ENCODE assay signal across 12 mouse cellular contexts in the genomic region with DNA sequence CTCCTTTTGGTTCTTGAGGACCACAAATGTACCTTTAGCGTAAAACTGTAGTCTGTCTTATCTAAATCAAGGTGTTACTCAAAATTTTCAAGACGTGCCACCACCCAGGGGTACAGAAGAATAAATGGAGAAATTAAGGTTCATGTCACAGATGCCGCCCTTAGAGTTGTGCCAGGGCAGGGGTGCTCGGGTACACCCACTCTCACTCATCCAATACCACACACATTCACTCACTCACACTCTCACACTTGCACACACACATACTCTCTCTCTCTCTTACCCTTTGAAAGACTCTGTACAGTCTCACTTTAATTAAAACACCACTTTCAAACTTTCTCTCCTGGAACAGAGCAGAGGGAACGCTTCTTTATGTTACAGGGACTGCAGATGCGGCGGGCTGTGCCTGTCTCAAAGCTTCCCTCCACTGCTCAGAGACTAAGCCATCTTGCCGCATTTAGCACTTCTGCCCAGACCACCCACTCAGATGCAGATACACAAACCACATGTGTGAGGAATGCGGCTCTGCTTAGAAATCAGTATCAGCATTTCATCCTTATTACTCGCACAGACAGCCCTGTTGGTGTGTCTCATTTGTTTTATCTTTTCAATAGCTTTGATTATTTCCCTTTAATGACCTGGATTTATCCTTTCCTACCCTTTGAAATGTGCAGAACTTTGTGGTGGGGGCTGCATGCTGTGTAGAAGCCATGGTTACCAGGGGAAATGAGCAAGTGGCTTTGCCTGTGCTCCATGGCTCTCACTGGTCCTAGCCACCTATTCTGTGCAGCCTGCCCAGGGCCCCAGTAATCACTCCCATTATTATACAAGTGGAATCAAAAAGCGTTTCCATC.
DNase-seq lines count a peak whose midpoint lies in the region; ATAC-seq and TF ChIP-seq lines count a peak whose summit lies in the region.
"Had no signal": no experiment of that assay in that cellular context is flagged by ENCODE, and none has a peak within 500 bp of the region (broad histone marks: within the 10 kb centered on the region; RNA-seq: fewer than 3 reads in every experiment).

No protein-coding gene starts in this region.

- H3K9me3 ChIP-seq in intestine, embryonic 14.5 days (ENCODE audit: control insufficient read depth, low read length), result no peaks in the 10 kb centered on the region
- H3K9me3 ChIP-seq in intestine, postnatal 0 days (ENCODE audit: control insufficient read depth), result no peaks in the 10 kb centered on the region
- no peaks in the 10 kb centered on the region for H3K9me3 ChIP-seq in embryonic facial prominence, embryonic 13.5 days
- H3K9me3 ChIP-seq in neural tube, embryonic 13.5 days, result no peaks in the 10 kb centered on the region
- H3K9me3 ChIP-seq: megakaryocyte, embryonic 14.5 days had no signal

- peaks cover 5% of the 10 kb centered on the region; the same call in 1 of the 2 replicates for H3K4me1 ChIP-seq in intestine, embryonic 14.5 days (replicated peaks; ENCODE audit: control insufficient read depth, insufficient read depth, low read length)
- H3K4me1 ChIP-seq in intestine, postnatal 0 days (replicated peaks; ENCODE audit: control insufficient read depth, insufficient read depth, low read length), result no peaks in the 10 kb centered on the region
- peaks cover 25% of the 10 kb centered on the region for H3K4me1 ChIP-seq in embryonic facial prominence, embryonic 13.5 days
- peaks cover 15% of the 10 kb centered on the region for H3K4me1 ChIP-seq in neural tube, embryonic 13.5 days (replicated peaks)
- H3K4me1 ChIP-seq: megakaryocyte, embryonic 14.5 days had no signal

- H3K27me3 ChIP-seq in intestine, embryonic 14.5 days (replicated peaks; ENCODE audit: control insufficient read depth, insufficient read depth, low read length), result no peaks in the 10 kb centered on the region
- no peaks in the 10 kb centered on the region for H3K27me3 ChIP-seq in intestine, postnatal 0 days (replicated peaks; ENCODE audit: control insufficient read depth, insufficient read depth, low read length)
- no peaks in the 10 kb centered on the region for H3K27me3 ChIP-seq in embryonic facial prominence, embryonic 13.5 days
- H3K27me3 ChIP-seq in neural tube, embryonic 13.5 days, result no peaks in the 10 kb centered on the region
- H3K27me3 ChIP-seq: megakaryocyte, embryonic 14.5 days had no signal

- no peak for TF ChIP-seq CTCF in intestine, postnatal 0 days (IDR thresholded peaks at IDR 0.05; ENCODE audit: low read depth)

- H3K9ac ChIP-seq in intestine, embryonic 14.5 days (ENCODE audit: low read length), result no peak overlapping the region
- no peak overlapping the region for H3K9ac ChIP-seq in intestine, postnatal 0 days (ENCODE audit: low read depth, low read length)
- no peak overlapping the region for H3K9ac ChIP-seq in embryonic facial prominence, embryonic 13.5 days
- H3K9ac ChIP-seq in neural tube, embryonic 13.5 days, result no peak overlapping the region

- WGBS in intestine, embryonic 14.5 days, result 39% methylated on average over 11 of the region's 11 CpGs
- WGBS in intestine, postnatal 0 days, result 56% methylated on average over 11 of the region's 11 CpGs
- WGBS in embryonic facial prominence, embryonic 13.5 days, result 34% methylated on average over 11 of the region's 11 CpGs
- WGBS in neural tube, embryonic 13.5 days, result 35% methylated on average over 11 of the region's 11 CpGs

- no peak overlapping the region for H3K4me3 ChIP-seq in intestine, embryonic 14.5 days (ENCODE audit: low read depth, low read length)
- H3K4me3 ChIP-seq in intestine, postnatal 0 days (ENCODE audit: low read depth, low read length), result no peak overlapping the region
- H3K4me3 ChIP-seq in embryonic facial prominence, embryonic 13.5 days, result no peak overlapping the region
- H3K4me3 ChIP-seq in neural tube, embryonic 13.5 days, result no peak overlapping the region
- H3K4me3 ChIP-seq: erythroblast, embryonic 14.5 days; megakaryocyte, embryonic 14.5 days had no signal

- DNase-seq in intestine, embryonic 14.5 days (ENCODE audit: low spot score), result no peak
- peak; percentile 70 for DNase-seq in hindlimb bud, embryonic 11.5 days (ENCODE audit: extremely low spot score, low read depth, low spot score)
- no peak for DNase-seq in gastrocnemius, postnatal 4 days (ENCODE audit: low spot score in 2 of 2)
- DNase-seq in spleen, postnatal 36 days (ENCODE audit: low spot score in 2 of 2), result no peak
- DNase-seq in kidney, postnatal 10 days, result no peak
- DNase-seq: adrenal gland, postnatal 10 days; kidney, adult 9 months had no signal

- peak overlapping the region; percentile 23; the same call in 1 of the 2 replicates for H3K27ac ChIP-seq in intestine, embryonic 14.5 days (ENCODE audit: low read depth)
- no peak overlapping the region for H3K27ac ChIP-seq in intestine, postnatal 0 days (ENCODE audit: low read depth, low read length)
- 0 out of 2 replicates have a peak overlapping the region, but pooled peaks have one; percentile 2 for H3K27ac ChIP-seq in embryonic facial prominence, embryonic 13.5 days
- H3K27ac ChIP-seq in neural tube, embryonic 13.5 days (replicated peaks), result peak overlapping the region; percentile 9

- no peak; the same call in 1 of the 2 replicates for ATAC-seq in intestine, embryonic 14.5 days (replicated peaks; ENCODE audit: low FRiP score, low TSS enrichment, low read depth)
- no peak for ATAC-seq in intestine, postnatal 0 days
- ATAC-seq in embryonic facial prominence, embryonic 13.5 days (ENCODE audit: insufficient number of reproducible peaks, insufficient read depth, low FRiP score, low TSS enrichment, low read depth), result peak; percentile 79
- peak; percentile 75 for ATAC-seq in neural tube, embryonic 13.5 days (ENCODE audit: low read depth)

- H3K36me3 ChIP-seq in intestine, embryonic 14.5 days (ENCODE audit: control insufficient read depth, insufficient read depth, low read length), result peaks cover 2% of the 10 kb centered on the region; the same call in 1 of the 2 replicates
- H3K36me3 ChIP-seq in intestine, postnatal 0 days (ENCODE audit: control insufficient read depth, insufficient read depth), result no peaks in the 10 kb centered on the region
- peaks cover 1% of the 10 kb centered on the region; the same call in 1 of the 2 replicates for H3K36me3 ChIP-seq in embryonic facial prominence, embryonic 13.5 days
- peaks cover under 1% of the 10 kb centered on the region for H3K36me3 ChIP-seq in neural tube, embryonic 13.5 days

- H3K4me2 ChIP-seq in intestine, embryonic 14.5 days (ENCODE audit: low read length), result no peak overlapping the region
- H3K4me2 ChIP-seq in intestine, postnatal 0 days (replicated peaks; ENCODE audit: low read depth), result no peak overlapping the region
- H3K4me2 ChIP-seq in embryonic facial prominence, embryonic 13.5 days, result no peak overlapping the region
- H3K4me2 ChIP-seq in neural tube, embryonic 13.5 days, result no peak overlapping the region

Comparison
In these comparisons a context has a peak if more than half of its experiments do, and no peak if none do; other contexts are left out.
1. ATAC-seq: peak in embryonic facial prominence, embryonic 13.5 days (single experiment) and neural tube, embryonic 13.5 days (single experiment); none in intestine, embryonic 14.5 days (single experiment) and intestine, postnatal 0 days (single experiment).